Mouse (Mus musculus) hindbrain, embryonic 11.5 days (tissue): Measurements from ENCODE around the gene Nbea. TPM values are rescaled to one million over a fixed set of nuclear protein-coding genes. Genes with fewer than 3 reads are reported as not detected.
A peak's percentile ranks its signal among the peaks of the same experiment; 100 is the strongest.

ENCODE experiments used
- ATAC-seq: fragments of 200-750 bp; cut with Nextera tagmentation; 2 replicates; pipeline ENCODE4 v1.8.0; 2017; ENCODE audit warnings: mild to moderate bottlenecking, moderate TSS enrichment, moderate library complexity; ENCODE audit not compliant: low FRiP score
- DNase-seq: peaks from one replicate; pipeline ENCODE4 v3.0.0-alpha.2; 2015; ENCODE audit warnings: low spot score
- H3K27ac ChIP-seq: fragments of 300-500 bp; sonication (generic); 2 replicates; pipeline ENCODE4 v1.5.1; 2014; ENCODE audit warnings: mild to moderate bottlenecking, low read depth, low read length
- H3K27me3 ChIP-seq: fragments of 300-500 bp; sonication (generic); 2 replicates; pipeline ENCODE4 v1.6.1; 2014; ENCODE audit warnings: mild to moderate bottlenecking, low read length, moderate library complexity, mixed read lengths; ENCODE audit not compliant: control insufficient read depth, insufficient read depth
- H3K36me3 ChIP-seq: fragments of 300-500 bp; sonication (generic); 2 replicates; pipeline ENCODE4 v1.6.1; 2014; ENCODE audit warnings: mild to moderate bottlenecking, low read length, moderate library complexity, mixed read lengths; ENCODE audit not compliant: control insufficient read depth, insufficient read depth
- H3K4me1 ChIP-seq: fragments of 300-500 bp; sonication (generic); replicated peaks from 2 replicates; pipeline ENCODE4 v1.6.1; 2014; ENCODE audit warnings: low read length, mixed read lengths; ENCODE audit not compliant: control insufficient read depth, insufficient read depth
- H3K4me2 ChIP-seq: fragments of 300-500 bp; sonication (generic); replicated peaks from 2 replicates; pipeline ENCODE4 v1.6.1; 2014; ENCODE audit warnings: mild to moderate bottlenecking, low read depth, low read length
- H3K4me3 ChIP-seq: fragments of 300-500 bp; sonication (generic); 2 replicates; pipeline ENCODE4 v1.5.1; 2014; ENCODE audit warnings: low read depth, low read length
- H3K9ac ChIP-seq: fragments of 300-500 bp; sonication (generic); 2 replicates; pipeline ENCODE4 v1.6.1; 2014; ENCODE audit warnings: low read depth, low read length
- H3K9me3 ChIP-seq: fragments of 300-500 bp; sonication (generic); 2 replicates; pipeline ENCODE4 v1.6.1; 2016; ENCODE audit warnings: low read length; ENCODE audit not compliant: control insufficient read depth
- WGBS: fragments of 180-500 bp; shearing (Covaris S2); extraction: QIAGEN DNeasy Blood & Tissue Kit; methylation state at CpG from one replicate; pipeline ENCODE4 v1.1.7; 2014; 5-methylcytosine and 5-hydroxymethylcytosine counted together
- polyA plus RNA-seq: library from polyadenylated mRNA; unstranded; fragments of >200 nt; fragmentation: Nextera tagmentation; extraction: Ambion mirVana; gene quantifications from 2 replicates; pipeline ENCODE4 v1.2.1, GENCODE M21; 2014

The Nbea gene
- polyA plus RNA-seq, 1 experiment from 2014 or later: 34.1 TPM

- peaks cover 14% of the 10 kb centered on the region for H3K27me3 ChIP-seq
- H3K36me3 ChIP-seq: no peaks in the 10 kb centered on the region
- peak overlapping the region; percentile 42 for H3K9ac ChIP-seq
- H3K27ac ChIP-seq: peak overlapping the region; percentile 89
- peak overlapping the region; percentile 49 for H3K4me2 ChIP-seq
- 0 out of 2 replicates have a peak, but pooled peaks cover 5% of the 10 kb centered on the region for H3K4me1 ChIP-seq
- H3K4me3 ChIP-seq: peak overlapping the region; percentile 27
- ATAC-seq (peak; percentile 74), DNase-seq (peak; percentile 79)
- under 1% methylated on average over 53 of the region's 53 CpGs for WGBS
- H3K9me3 ChIP-seq: no peaks in the 10 kb centered on the region
Observed at GRCm38 (mm10) chr3:55780120-55781070, 403.1 kb downstream of the Nbea start.

GRCm38 (mm10) chr3:55778764-55779730 is 404.5 kb downstream of the Nbea start:
- H3K4me3 ChIP-seq: no peak overlapping the region
- no peaks in the 10 kb centered on the region for H3K9me3 ChIP-seq
- WGBS: 27% methylated on average over 8 of the region's 8 CpGs
- peak; percentile 47 for DNase-seq
- no peaks in the 10 kb centered on the region for H3K36me3 ChIP-seq
- no peak overlapping the region for H3K9ac ChIP-seq
- peaks cover 13% of the 10 kb centered on the region for H3K27me3 ChIP-seq
- ATAC-seq: no peak
- no peak overlapping the region for H3K27ac ChIP-seq
- H3K4me2 ChIP-seq: no peak overlapping the region
- 0 out of 2 replicates have a peak, but pooled peaks cover 5% of the 10 kb centered on the region for H3K4me1 ChIP-seq

GRCm38 (mm10) chr3:55777501-55777900 is 406.0 kb downstream of the Nbea start:
- Histone ChIP-seq H3K4me1 (0 out of 2 replicates have a peak, but pooled peaks cover 2% of the 10 kb centered on the region), H3K36me3 (no peaks in the 10 kb centered on the region), H3K4me2 (no peak overlapping the region), H3K27ac (no peak overlapping the region), H3K27me3 (peaks cover 9% of the 10 kb centered on the region), H3K9me3 (no peaks in the 10 kb centered on the region), H3K4me3 (no peak overlapping the region), H3K9ac (no peak overlapping the region)
- 61% methylated on average over 4 of the region's 4 CpGs for WGBS
- DNase-seq: no peak
- no peak for ATAC-seq

GRCm38 (mm10) chr3:55775753-55776152 is 407.7 kb downstream of the Nbea start:
- no peak for ATAC-seq
- Histone ChIP-seq H3K9ac (no peak overlapping the region), H3K9me3 (no peaks in the 10 kb centered on the region), H3K27me3 (peaks cover 5% of the 10 kb centered on the region), H3K36me3 (no peaks in the 10 kb centered on the region), H3K4me1 (no peaks in the 10 kb centered on the region), H3K27ac (no peak overlapping the region), H3K4me2 (no peak overlapping the region), H3K4me3 (no peak overlapping the region)
- DNase-seq: peak; percentile 5
- WGBS: 82% methylated on average over 6 of the region's 6 CpGs

- DNase-seq (peak; percentile 46), ATAC-seq (peak; percentile 47; the same call in 1 of the 2 replicates)
- 16% methylated on average over 7 of the region's 7 CpGs for WGBS
- no peaks in the 10 kb centered on the region for H3K36me3 ChIP-seq
- H3K9ac ChIP-seq: no peak overlapping the region
- H3K9me3 ChIP-seq: no peaks in the 10 kb centered on the region
- H3K27me3 ChIP-seq: peaks cover 2% of the 10 kb centered on the region
- H3K4me3 ChIP-seq: no peak overlapping the region
- no peak overlapping the region for H3K4me2 ChIP-seq
- H3K27ac ChIP-seq: no peak overlapping the region
- no peaks in the 10 kb centered on the region for H3K4me1 ChIP-seq
Observed at GRCm38 (mm10) chr3:55775245-55775644, 408.3 kb downstream of the Nbea start.

- WGBS: 33% methylated on average over 6 of the region's 6 CpGs
- Histone ChIP-seq H3K4me2 (no peak overlapping the region), H3K9me3 (no peaks in the 10 kb centered on the region), H3K36me3 (no peaks in the 10 kb centered on the region), H3K4me3 (no peak overlapping the region), H3K4me1 (no peaks in the 10 kb centered on the region), H3K9ac (no peak overlapping the region), H3K27me3 (peaks cover 2% of the 10 kb centered on the region), H3K27ac (0 out of 2 replicates have a peak overlapping the region, but pooled peaks have one; percentile 39)
- DNase-seq (peak; percentile 53), ATAC-seq (peak; percentile 72)
Observed at GRCm38 (mm10) chr3:55774203-55774602, 409.3 kb downstream of the Nbea start.

- WGBS: 78% methylated on average over 2 of the region's 2 CpGs
Observed at GRCm38 (mm10) chr3:55769308-55769707, 414.2 kb downstream of the Nbea start.

GRCm38 (mm10) chr3:55768654-55769053 is 414.8 kb downstream of the Nbea start:
- no peak for ATAC-seq
- WGBS: 91% methylated on average over 2 of the region's 2 CpGs
- no peaks in the 10 kb centered on the region for H3K4me1 ChIP-seq
- no peak overlapping the region for H3K4me2 ChIP-seq
- H3K27me3 ChIP-seq: no peaks in the 10 kb centered on the region
- H3K4me3 ChIP-seq: no peak overlapping the region
- no peak overlapping the region for H3K9ac ChIP-seq
- no peaks in the 10 kb centered on the region for H3K36me3 ChIP-seq
- H3K27ac ChIP-seq: no peak overlapping the region
- H3K9me3 ChIP-seq: no peaks in the 10 kb centered on the region
- DNase-seq: no peak

More at GRCm38 (mm10) chr3:55769308-55769707, 414.2 kb downstream of the Nbea start:
- Histone ChIP-seq H3K9me3 (no peaks in the 10 kb centered on the region), H3K4me1 (no peaks in the 10 kb centered on the region), H3K36me3 (no peaks in the 10 kb centered on the region), H3K4me3 (no peak overlapping the region), H3K27me3 (no peaks in the 10 kb centered on the region), H3K9ac (no peak overlapping the region), H3K4me2 (no peak overlapping the region), H3K27ac (no peak overlapping the region)
- no peak for DNase-seq
- ATAC-seq: no peak
